Mouse (Mus musculus): Measurements from ENCODE around the gene Lrrc4.

Gene Lrrc4

GRCm38 (mm10) chr6:28855442-28855841, 23.9 kb upstream of the Lrrc4 start:
- in situ Hi-C loops (cut with MseI, MboI) = no loop called here

- in situ Hi-C loops (cut with MseI, MboI) = no loop called here
Measured at GRCm38 (mm10) chr6:28854598-28854997, 23.1 kb upstream of the Lrrc4 start.

- in situ Hi-C loops (cut with MseI, MboI) = no loop called here
Measured at GRCm38 (mm10) chr6:28853654-28854053, 22.1 kb upstream of the Lrrc4 start.

- in situ Hi-C loops (cut with MseI, MboI) = no loop called here
Measured at GRCm38 (mm10) chr6:28853164-28853563, 21.6 kb upstream of the Lrrc4 start.

GRCm38 (mm10) chr6:28852342-28852741, 20.8 kb upstream of the Lrrc4 start:
- in situ Hi-C loops (cut with MseI, MboI) = no loop called here

GRCm38 (mm10) chr6:28850326-28850900, 18.9 kb upstream of the Lrrc4 start:
- in situ Hi-C loops (cut with MseI, MboI) = no loop called here

GRCm38 (mm10) chr6:28849317-28849716, 17.8 kb upstream of the Lrrc4 start:
- in situ Hi-C loops (cut with MseI, MboI) = no loop called here

- in situ Hi-C loops (cut with MseI, MboI) = no loop called here
Measured at GRCm38 (mm10) chr6:28848891-28849290, 17.3 kb upstream of the Lrrc4 start.

- in situ Hi-C loops (cut with MseI, MboI) = no loop called here
Measured at GRCm38 (mm10) chr6:28848285-28848794, 16.8 kb upstream of the Lrrc4 start.

- in situ Hi-C loops (cut with MseI, MboI) = no loop called here
Measured at GRCm38 (mm10) chr6:28847616-28848015, 16.1 kb upstream of the Lrrc4 start.

- in situ Hi-C loops (cut with MseI, MboI) = no loop called here
Measured at GRCm38 (mm10) chr6:28845610-28846009, 14.1 kb upstream of the Lrrc4 start.

- in situ Hi-C loops (cut with MseI, MboI) = no loop called here
Measured at GRCm38 (mm10) chr6:28842375-28843276, 11.1 kb upstream of the Lrrc4 start.

GRCm38 (mm10) chr6:28841569-28841968, 10.0 kb upstream of the Lrrc4 start:
- in situ Hi-C loops (cut with MseI, MboI) = no loop called here

GRCm38 (mm10) chr6:28836600-28836999, 5.1 kb upstream of the Lrrc4 start:
- in situ Hi-C loops (cut with MseI, MboI) = no loop called here

GRCm38 (mm10) chr6:28834046-28834445, 2.5 kb upstream of the Lrrc4 start:
- in situ Hi-C loops (cut with MseI, MboI) = no loop called here

GRCm38 (mm10) chr6:28833380-28833822, 1.9 kb upstream of the Lrrc4 start:
- in situ Hi-C loops (cut with MseI, MboI) = no loop called here

- in situ Hi-C loops (cut with MseI, MboI) = no loop called here
Measured at GRCm38 (mm10) chr6:28832751-28833291, 1.3 kb upstream of the Lrrc4 start.

GRCm38 (mm10) chr6:28831854-28832750, 555 bp upstream of the Lrrc4 start:
- in situ Hi-C loops (cut with MseI, MboI) = no loop called here

GRCm38 (mm10) chr6:28830306-28830705, 1.2 kb downstream of the Lrrc4 start:
- in situ Hi-C loops (cut with MseI, MboI) = no loop called here

GRCm38 (mm10) chr6:28828593-28828992, 3.0 kb downstream of the Lrrc4 start:
- in situ Hi-C loops (cut with MseI, MboI) = no loop called here

- in situ Hi-C loops (cut with MseI, MboI) = no loop called here
Measured at GRCm38 (mm10) chr6:28827565-28827964, 4.0 kb downstream of the Lrrc4 start.
